7 mouse cellular contexts compared by ENCODE assay signal in genomic region chr10:93291352-93291751, GRCm38 (mm10). TPM values are rescaled to one million over a fixed set of nuclear protein-coding genes. Genes with fewer than 3 reads are reported as not detected.
DNase-seq lines count a peak whose midpoint lies in the region; ATAC-seq and TF ChIP-seq lines count a peak whose summit lies in the region.

No protein-coding gene starts in this region.

- no peak for ATAC-seq in kidney, embryonic 15.5 days (replicated peaks; ENCODE audit: low FRiP score)

- H3K4me2 ChIP-seq in kidney, embryonic 15.5 days: no peak overlapping the region

- H3K4me3 ChIP-seq in ES-Bruce4 (ENCODE audit: low read depth, low read length): no peak overlapping the region
- H3K4me3 ChIP-seq in cerebellum, adult 2 months (replicated peaks; ENCODE audit: insufficient read depth, low read depth, low read length): no peak overlapping the region
- H3K4me3 ChIP-seq in kidney, embryonic 15.5 days (replicated peaks): no peak overlapping the region
- H3K4me3 ChIP-seq in midbrain, embryonic 10.5 days: no peak overlapping the region

- no peak overlapping the region for H3K9ac ChIP-seq in ES-Bruce4 (ENCODE audit: low read depth, poor library complexity, severe bottlenecking)
- no peak overlapping the region for H3K9ac ChIP-seq in kidney, embryonic 15.5 days

- no peaks in the 10 kb centered on the region for H3K27me3 ChIP-seq in ES-Bruce4 (ENCODE audit: control insufficient read depth, insufficient read depth, low read length, poor library complexity, severe bottlenecking)
- no peaks in the 10 kb centered on the region for H3K27me3 ChIP-seq in cerebellum, adult 2 months (ENCODE audit: control insufficient read depth, insufficient read depth, low read length)
- no peaks in the 10 kb centered on the region for H3K27me3 ChIP-seq in kidney, embryonic 15.5 days
- no peaks in the 10 kb centered on the region for H3K27me3 ChIP-seq in midbrain, embryonic 10.5 days (ENCODE audit: low read depth, poor library complexity, severe bottlenecking)

- H3K36me3 ChIP-seq in ES-Bruce4 (ENCODE audit: control insufficient read depth, insufficient read depth, low read length, poor library complexity, severe bottlenecking): no peaks in the 10 kb centered on the region
- H3K36me3 ChIP-seq in kidney, embryonic 15.5 days: no peaks in the 10 kb centered on the region
- no peaks in the 10 kb centered on the region for H3K36me3 ChIP-seq in midbrain, embryonic 10.5 days

- H3K27ac ChIP-seq in ES-Bruce4 (ENCODE audit: insufficient read depth, low read length): no peak overlapping the region
- no peak overlapping the region for H3K27ac ChIP-seq in cerebellum, adult 2 months (ENCODE audit: insufficient read depth, low read length)
- peak overlapping the region; percentile 37; the same call in 1 of the 2 replicates for H3K27ac ChIP-seq in kidney, embryonic 15.5 days
- H3K27ac ChIP-seq in midbrain, embryonic 10.5 days (replicated peaks): no peak overlapping the region

- 22% methylated on average over 7 of the region's 7 CpGs for WGBS in cerebellum, adult 2 months
- 49% methylated on average over 7 of the region's 7 CpGs for WGBS in kidney, embryonic 15.5 days
- WGBS in midbrain, embryonic 10.5 days: 38% methylated on average over 7 of the region's 7 CpGs

- no peak for TF ChIP-seq EP300 in ES-Bruce4 (IDR thresholded peaks at IDR 0.05; ENCODE audit: insufficient read depth, low read depth, low read length)

- TF ChIP-seq CTCF in ES-Bruce4 (IDR thresholded peaks at IDR 0.05; ENCODE audit: low read depth, low read length): peak; percentile 92
- peak; percentile 79 for TF ChIP-seq CTCF in cerebellum, adult 2 months (IDR thresholded peaks at IDR 0.05; ENCODE audit: borderline replicate concordance, insufficient read depth, low read depth, low read length)

- no peaks in the 10 kb centered on the region for H3K9me3 ChIP-seq in ES-Bruce4 (replicated peaks; ENCODE audit: control insufficient read depth, insufficient read depth, low read length, poor library complexity, severe bottlenecking)
- no peaks in the 10 kb centered on the region for H3K9me3 ChIP-seq in kidney, embryonic 15.5 days (replicated peaks)
- no peaks in the 10 kb centered on the region for H3K9me3 ChIP-seq in midbrain, embryonic 10.5 days (replicated peaks)

- TF ChIP-seq POLR2A in ES-Bruce4 (IDR thresholded peaks at IDR 0.05; ENCODE audit: insufficient read depth, low read length): no peak
- TF ChIP-seq POLR2A in cerebellum, adult 2 months (IDR thresholded peaks at IDR 0.05; ENCODE audit: borderline replicate concordance, insufficient read depth, low read length): no peak

- peak; percentile 52 for DNase-seq in 416B (ENCODE audit: low read depth)
- DNase-seq in cerebellum, adult 2 months: peak; percentile 74 to 76
- peak; percentile 74 for DNase-seq in heart, adult 18-20 months
- peak; percentile 75 for DNase-seq in midbrain, embryonic 10.5 days (ENCODE audit: low spot score)
- no peak for DNase-seq in thymus, postnatal 25 days

- peaks cover 5% of the 10 kb centered on the region for H3K4me1 ChIP-seq in ES-Bruce4 (ENCODE audit: control insufficient read depth, insufficient read depth, low read length)
- H3K4me1 ChIP-seq in cerebellum, adult 2 months (ENCODE audit: control insufficient read depth, insufficient read depth, low read length): peaks cover 2% of the 10 kb centered on the region; the same call in 1 of the 2 replicates
- peaks cover 62% of the 10 kb centered on the region for H3K4me1 ChIP-seq in kidney, embryonic 15.5 days
- H3K4me1 ChIP-seq in midbrain, embryonic 10.5 days: peaks cover 11% of the 10 kb centered on the region

RNA-seq across cellular contexts. Expression of gene Elk3, which starts 19.6 kb away (rescaled TPM):
- 11.0 and 11.9 TPM in 2 replicates for polyA plus RNA-seq in ES-Bruce4 (2011; ENCODE audit: insufficient read depth, insufficient read length, low read depth, missing spikeins)
- 5.7 and 5.9 TPM in 2 replicates for polyA plus RNA-seq in cerebellum, adult 2 months (2012; rRNA removed)
- 10 to 100 TPM; 27.9 to 29.5 TPM for total RNA-seq in heart, adult 18-20 months (2021)
- 41.9 and 43.7 TPM in 2 replicates for polyA plus RNA-seq in kidney, embryonic 15.5 days (2015; fragmentation: Nextera tagmentation; extraction: Ambion mirVana)
- 9.8 and 10.6 TPM in 2 replicates for polyA plus RNA-seq in midbrain, embryonic 10.5 days (2016; fragmentation: Nextera tagmentation; extraction: Ambion mirVana)
